Mouse (Mus musculus) brain, embryonic 14.5 days (tissue): ENCODE data around the gene Olfr33. TPM values are rescaled to one million over a fixed set of nuclear protein-coding genes. Genes with fewer than 3 reads are reported as not detected.

Experiments
- DNase-seq: peaks from one replicate; pipeline ENCODE4 v3.0.0-alpha.2; 2011; ENCODE audit warnings: low read depth
- CTCF ChIP-seq: fragments of 200-500 bp; IDR thresholded peaks from 2 replicates; pipeline ENCODE4 v1.5.1; 2012; ENCODE audit warnings: inconsistent platforms, mild to moderate bottlenecking, moderate library complexity, borderline replicate concordance; ENCODE audit not compliant: insufficient read depth, insufficient read length; ENCODE audit errors: extremely low read depth
- POLR2A ChIP-seq: fragments of 200-500 bp; IDR thresholded peaks from 2 replicates; pipeline ENCODE4 v1.6.1; 2012; ENCODE audit warnings: mild to moderate bottlenecking, inconsistent platforms, borderline replicate concordance; ENCODE audit not compliant: poor library complexity, insufficient read depth, insufficient read length, severe bottlenecking; ENCODE audit errors: extremely low read depth
- polyA plus RNA-seq: library from polyadenylated mRNA; depleted of rRNA; stranded (reverse); fragments of >200 nt; gene quantifications from 2 replicates; pipeline ENCODE4 v1.2.3, GENCODE M21; 2012; rRNA removed

The Olfr33 gene
- not detected in 2 replicates for polyA plus RNA-seq

DNA sequence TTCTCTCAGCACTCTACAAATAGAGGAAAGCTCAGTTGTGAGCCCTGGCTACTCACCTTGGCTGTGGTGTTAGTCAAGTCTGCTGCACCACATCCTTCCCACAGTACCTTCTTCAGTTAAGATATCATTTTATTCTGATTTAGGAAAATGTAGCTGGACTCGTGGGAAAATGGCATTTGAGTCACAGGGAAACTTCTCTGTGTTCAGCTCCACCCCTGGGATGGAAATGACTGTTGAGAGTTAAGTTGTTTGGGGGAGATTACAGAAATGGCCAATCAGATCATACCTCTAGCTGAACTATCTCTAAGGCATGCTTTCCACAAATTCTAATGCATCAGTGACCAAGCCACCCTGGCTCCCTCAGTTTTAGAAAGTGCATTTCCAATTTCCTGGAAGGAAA, at the start of gene Olfr33:
Gene Olfr33 (minus strand): TSS at position 101 of the 400 bp plus-strand sequence.
- no peak for DNase-seq

DNA sequence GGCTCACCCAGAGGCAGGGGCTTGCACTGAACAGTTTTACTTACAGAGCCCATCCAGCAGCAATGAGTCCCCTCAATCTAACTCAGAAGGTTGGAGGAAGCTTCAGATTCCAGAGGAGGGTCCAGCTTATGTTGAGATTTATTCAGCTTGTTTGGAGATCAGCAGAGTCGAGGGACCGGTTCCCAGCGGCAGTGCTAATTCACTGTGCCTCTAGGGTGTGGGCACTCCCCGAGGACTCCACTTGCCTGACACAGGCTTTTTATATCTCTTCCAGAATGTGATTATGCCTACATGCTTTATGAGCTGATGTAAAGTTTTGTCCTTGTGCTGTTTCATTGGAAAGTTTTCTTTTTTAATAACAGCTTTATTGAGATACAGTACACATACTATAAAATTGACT, 40.4 kb upstream of the Olfr33 start, which contains the start of the genes Olfr560 and Olfr78:
Gene Olfr560 (minus strand): TSS at position 101 of the 400 bp plus-strand sequence.
Gene Olfr78 (minus strand): TSS at position 206 of the 400 bp plus-strand sequence.
- TF ChIP-seq POLR2A, result no peak
- no peak for TF ChIP-seq CTCF
- no peak for DNase-seq

More for the DNA sequence above, at the start of gene Olfr33:
- TF ChIP-seq CTCF (no peak), POLR2A (no peak)

DNA sequence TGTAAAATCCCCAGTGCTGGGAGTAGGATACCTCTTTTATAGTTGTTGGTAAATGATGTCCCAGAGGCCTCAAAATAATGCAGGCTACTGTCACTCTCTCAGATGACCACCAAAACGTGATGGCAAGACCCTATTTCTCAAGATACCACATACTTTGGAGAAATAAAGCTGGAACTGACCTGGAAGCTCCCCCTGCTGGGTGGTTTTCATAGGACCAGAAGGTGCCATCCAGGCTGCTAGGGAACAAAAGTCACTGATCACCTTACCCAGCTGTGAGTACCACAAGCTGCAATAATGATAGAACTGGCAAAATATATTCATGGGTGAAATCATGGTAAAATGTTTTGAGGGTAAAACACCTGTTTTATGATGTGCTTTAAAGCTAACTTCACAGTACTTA, 33.2 kb upstream of the Olfr33 start:
- TF ChIP-seq POLR2A (no peak), CTCF (no peak; the same call in 1 of the 2 replicates)
- DNase-seq, result no peak

DNA sequence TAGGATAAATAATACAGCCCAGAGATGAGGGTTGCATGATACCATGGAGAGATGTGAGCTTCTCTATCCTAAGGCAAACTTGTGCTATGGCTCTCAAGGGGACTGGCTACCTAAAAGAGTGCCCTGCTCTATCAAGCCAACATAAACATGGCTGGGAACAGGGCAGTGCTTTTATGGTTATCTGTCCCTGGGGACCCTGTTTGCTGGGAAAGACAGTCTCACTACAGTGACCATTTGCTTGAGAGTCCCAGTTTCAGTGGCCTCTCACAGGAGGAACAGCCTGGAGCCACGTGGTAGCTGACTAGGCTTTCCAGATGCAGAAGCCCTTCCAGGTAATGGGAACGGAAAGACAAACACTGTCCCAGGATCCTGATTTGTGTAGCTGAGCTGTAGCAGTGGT, 18.8 kb upstream of the Olfr33 start:
- no peak for TF ChIP-seq CTCF
- no peak for TF ChIP-seq POLR2A
- DNase-seq, result no peak

DNA sequence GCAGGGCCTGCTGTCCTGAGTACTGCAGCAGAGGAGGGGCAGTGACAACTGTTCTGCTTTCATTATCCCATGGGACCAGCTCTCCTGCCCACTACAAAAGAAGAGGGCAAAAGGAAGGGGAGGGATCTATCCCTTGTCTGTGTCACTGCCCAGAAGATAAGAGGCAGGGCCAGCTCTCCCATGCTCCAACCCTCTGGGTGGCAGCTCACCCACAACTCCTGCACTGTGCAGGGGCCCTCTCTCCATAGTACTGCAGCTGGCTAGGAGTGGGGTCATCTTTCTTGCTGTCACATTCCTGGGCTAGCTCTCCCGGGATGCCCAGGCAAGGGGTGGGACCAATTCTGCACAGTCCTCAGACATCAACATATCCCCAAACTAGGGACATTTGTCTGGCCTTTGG, 14.9 kb upstream of the Olfr33 start:
- TF ChIP-seq CTCF, result no peak
- TF ChIP-seq POLR2A, result no peak
- no peak for DNase-seq

DNA sequence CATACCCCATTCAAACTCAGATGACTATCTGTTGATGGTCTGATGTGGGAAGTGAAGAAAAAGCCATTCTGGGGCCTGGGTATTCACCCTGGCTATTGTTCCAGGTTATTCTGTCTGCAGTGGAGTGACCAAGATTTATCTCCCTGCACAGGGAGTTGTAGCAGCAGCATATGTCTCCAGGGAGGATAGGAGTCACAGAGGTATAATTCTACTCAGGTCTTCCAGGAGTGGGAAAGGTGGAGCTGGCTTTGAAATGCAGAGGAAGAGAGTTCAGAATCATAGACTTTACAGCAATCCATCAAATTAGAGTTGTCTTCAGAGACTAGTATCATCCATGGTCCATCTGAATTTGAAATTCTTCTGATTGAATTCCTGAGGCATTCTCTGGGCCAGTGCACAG, 8.5 kb upstream of the Olfr33 start, which contains the start of gene Olfr559:
Gene Olfr559 (minus strand): TSS at position 101 of the 400 bp plus-strand sequence.
- TF ChIP-seq POLR2A (no peak), CTCF (no peak)
- no peak for DNase-seq

DNA sequence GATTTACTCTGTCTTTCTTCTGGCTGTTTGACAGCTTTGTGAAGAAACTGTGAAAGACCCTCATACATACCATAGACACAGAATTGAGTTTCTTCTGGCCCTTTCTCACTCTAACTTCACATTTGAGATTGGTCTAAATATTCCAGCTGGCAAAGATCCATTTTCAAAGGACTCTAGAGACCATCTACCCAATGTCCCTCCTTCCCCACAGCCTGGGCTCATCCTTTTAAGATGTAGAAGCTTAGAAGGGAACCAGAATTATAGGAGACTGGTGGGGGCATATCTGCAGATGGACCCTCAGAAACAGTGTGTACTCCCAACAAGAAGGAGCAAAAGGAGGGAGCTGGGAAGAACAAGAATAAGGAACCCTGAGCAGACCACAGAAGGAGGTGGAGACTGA, 17.0 kb downstream of the Olfr33 start, which contains the start of gene Olfr558:
Gene Olfr558 (plus strand): TSS at position 301 of the 400 bp plus-strand sequence.
- DNase-seq, result no peak
- no peak for TF ChIP-seq POLR2A
- no peak for TF ChIP-seq CTCF

DNA sequence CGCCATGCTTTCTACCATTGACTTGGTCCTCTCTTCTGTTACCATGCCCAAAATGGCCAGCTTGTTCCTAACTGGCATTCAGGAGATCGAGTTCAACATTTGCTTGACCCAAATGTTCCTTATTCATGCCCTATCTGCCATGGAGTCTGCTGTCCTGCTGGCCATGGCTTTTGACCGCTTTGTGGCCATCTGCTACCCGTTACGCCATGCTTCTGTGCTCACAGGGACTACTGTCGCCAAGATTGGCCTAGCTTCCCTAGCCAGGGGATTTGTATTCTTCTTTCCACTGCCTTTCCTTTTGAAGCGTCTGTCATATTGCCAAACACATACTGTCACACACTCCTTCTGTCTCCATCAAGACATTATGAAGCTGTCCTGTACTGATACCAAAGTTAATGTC, 20.4 kb downstream of the Olfr33 start:
- TF ChIP-seq POLR2A, result no peak
- TF ChIP-seq CTCF, result no peak
- DNase-seq, result no peak

DNA sequence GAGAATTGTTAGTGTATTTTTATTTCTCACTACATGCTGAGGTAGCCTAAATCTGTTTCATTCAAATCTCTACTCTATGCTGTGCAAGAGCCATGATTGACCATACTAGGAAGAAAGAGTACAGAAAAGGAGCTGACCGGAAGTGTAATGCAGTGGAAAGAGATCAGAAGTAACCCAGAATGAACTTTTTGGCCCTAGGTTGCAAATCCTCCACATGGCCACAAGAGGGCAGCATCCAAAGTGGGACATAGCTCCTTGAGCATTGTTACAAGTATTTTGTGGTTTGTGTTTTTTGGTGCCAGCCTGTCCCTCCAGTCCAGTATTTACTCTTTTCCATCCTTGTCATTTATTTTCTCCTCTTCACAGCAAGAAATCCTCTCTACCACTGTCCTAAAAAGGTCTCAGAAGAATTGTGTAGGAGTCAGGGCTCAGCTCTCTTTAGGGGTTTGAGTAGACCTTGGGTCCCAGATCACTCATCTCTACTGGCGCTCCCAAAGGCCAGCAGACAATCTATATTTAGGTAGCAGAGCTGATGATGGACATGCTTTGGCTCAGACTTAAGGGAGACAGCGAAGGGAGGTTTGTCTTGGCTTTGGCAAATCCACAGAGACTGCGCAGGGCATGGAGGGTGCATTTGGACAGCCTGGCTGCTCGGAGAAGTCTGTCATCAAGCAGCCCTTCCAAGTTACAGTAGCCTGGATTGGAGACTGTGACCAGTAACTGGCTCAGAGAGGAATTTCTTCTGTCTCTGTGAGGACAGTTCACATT, 23.3 kb downstream of the Olfr33 start, which contains the start of gene Olfr557:
Gene Olfr557 (plus strand): TSS at position 553 of the 768 bp plus-strand sequence.
- peak; percentile 48 for DNase-seq
- TF ChIP-seq CTCF (peak; percentile 82; the same call in 1 of the 2 replicates), POLR2A (no peak)

DNA sequence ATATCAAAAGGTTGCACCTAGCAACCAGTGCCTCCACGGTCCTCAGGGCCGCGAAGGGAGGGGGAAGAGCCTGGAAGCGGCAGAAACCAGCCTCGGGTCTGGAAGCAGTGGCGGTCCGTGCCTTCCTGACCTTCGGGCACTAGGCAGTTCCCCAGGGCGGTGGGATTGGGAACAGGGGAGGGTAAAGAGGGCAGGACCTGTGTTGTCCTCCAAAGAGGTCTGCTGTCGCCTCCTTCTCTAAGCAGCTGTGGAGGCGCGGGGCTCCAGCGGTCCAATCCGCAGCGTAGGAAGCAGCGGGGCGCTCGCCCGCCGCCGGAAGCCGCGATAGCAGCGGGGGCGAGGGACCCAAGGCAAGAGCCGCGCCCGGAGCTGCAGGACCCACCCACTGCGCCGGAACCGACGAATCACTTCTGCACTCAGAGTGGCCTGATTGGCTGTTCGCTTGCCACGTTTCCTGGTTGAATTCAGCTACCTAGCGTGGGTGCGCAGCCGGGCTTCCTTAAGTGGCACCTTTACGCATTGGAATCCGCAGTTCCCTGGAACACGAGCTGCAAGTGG, 31.8 kb downstream of the Olfr33 start, which contains the start of gene Trim68:
Gene Trim68 (minus strand): TSS at position 384 of the 558 bp plus-strand sequence.
- TF ChIP-seq POLR2A (peak; percentile 36; the same call in 1 of the 2 replicates), CTCF (no peak)
- peak; percentile 95 for DNase-seq

DNA sequence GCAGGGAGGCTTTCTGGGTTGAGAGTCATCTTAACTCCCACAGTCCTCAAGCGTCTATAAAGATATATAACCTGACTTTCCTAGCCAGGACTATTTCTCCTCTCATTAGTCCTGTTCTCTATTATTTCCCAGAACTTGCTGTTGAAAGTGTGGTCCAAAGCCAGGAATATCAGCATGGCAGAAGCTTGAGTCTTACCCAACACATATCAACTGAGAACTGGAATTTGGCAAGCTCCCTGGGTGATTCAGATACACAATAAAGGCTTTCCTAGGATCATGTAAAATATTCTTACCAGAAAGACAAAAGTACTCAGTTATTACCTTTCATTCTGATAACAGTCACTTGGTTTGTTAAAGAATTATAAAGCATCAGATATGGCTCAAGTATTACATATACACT, 37.0 kb downstream of the Olfr33 start:
- no peak for DNase-seq
- TF ChIP-seq POLR2A (no peak), CTCF (no peak)

DNA sequence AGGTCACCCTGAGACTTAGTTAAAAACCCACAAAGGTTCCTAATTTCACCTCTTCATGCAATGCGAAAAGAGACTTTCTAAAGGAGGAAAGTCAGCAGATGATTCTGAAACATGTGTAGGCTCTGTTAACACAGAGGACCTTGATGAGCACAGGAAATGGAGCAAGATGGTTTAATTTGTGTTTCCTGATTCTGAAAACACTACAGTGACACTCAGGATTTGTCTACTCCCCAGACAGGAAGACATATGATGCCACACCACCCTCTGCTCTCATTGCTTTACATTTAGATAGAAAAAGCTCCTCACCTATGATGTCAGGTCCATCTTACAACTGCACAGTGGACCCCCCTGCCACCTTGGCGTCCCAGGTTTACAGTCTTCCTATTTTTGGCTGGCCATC, 42.6 kb downstream of the Olfr33 start:
- TF ChIP-seq CTCF (no peak), POLR2A (no peak)
- no peak for DNase-seq

DNA sequence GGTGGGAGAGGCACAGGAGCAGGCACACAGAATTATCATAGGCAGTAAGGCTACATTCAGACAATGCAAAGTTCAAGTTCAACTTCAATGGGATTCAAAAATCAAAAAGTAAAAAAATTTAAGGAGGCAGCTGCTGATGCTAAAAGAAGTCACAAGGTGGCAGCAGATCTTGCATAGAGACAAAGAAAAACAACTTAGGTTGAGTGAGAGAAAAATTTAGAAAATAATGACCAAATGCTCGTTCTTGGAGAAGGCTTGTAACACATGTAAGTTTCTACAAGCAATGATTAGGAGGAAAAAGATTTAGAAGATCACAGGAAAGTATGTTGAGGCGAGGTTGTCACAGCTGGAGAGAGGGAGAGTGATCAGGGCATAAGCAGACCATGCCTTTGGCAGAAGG, 53.5 kb downstream of the Olfr33 start:
- peak; percentile 52 for DNase-seq
- TF ChIP-seq POLR2A (no peak), CTCF (no peak)
